Mouse (Mus musculus): ENCODE data around the gene Olah.

The Olah gene

GRCm38 (mm10) chr2:3357887-3358286 is 39.1 kb downstream of the Olah start:
- in situ Hi-C loops (cut with MboI; ENCODE audit: low pct_unique_long_range_greater_than_20kb in 1 of 2, low sequenced_read_pairs in 2 of 2, unreplicated experiment in 1 of 2), result no loop called here

- in situ Hi-C loops (cut with MboI; ENCODE audit: low pct_unique_long_range_greater_than_20kb in 1 of 2, low sequenced_read_pairs in 2 of 2, unreplicated experiment in 1 of 2), result no loop called here
These were observed 40.7 kb downstream of the Olah start for GRCm38 (mm10) chr2:3356311-3356710.

GRCm38 (mm10) chr2:3355793-3356192 is 41.2 kb downstream of the Olah start:
- in situ Hi-C loops (cut with MboI; ENCODE audit: low pct_unique_long_range_greater_than_20kb in 1 of 2, low sequenced_read_pairs in 2 of 2, unreplicated experiment in 1 of 2), result no loop called here

GRCm38 (mm10) chr2:3353160-3353559 is 43.9 kb downstream of the Olah start:
- in situ Hi-C loops (cut with MboI; ENCODE audit: low pct_unique_long_range_greater_than_20kb in 1 of 2, low sequenced_read_pairs in 2 of 2, unreplicated experiment in 1 of 2), result no loop called here

GRCm38 (mm10) chr2:3348919-3349318 is 48.1 kb downstream of the Olah start:
- in situ Hi-C loops (cut with MboI; ENCODE audit: low pct_unique_long_range_greater_than_20kb in 1 of 2, low sequenced_read_pairs in 2 of 2, unreplicated experiment in 1 of 2), result no loop called here

GRCm38 (mm10) chr2:3348422-3348821 is 48.6 kb downstream of the Olah start:
- in situ Hi-C loops (cut with MboI; ENCODE audit: low pct_unique_long_range_greater_than_20kb in 1 of 2, low sequenced_read_pairs in 2 of 2, unreplicated experiment in 1 of 2), result no loop called here

GRCm38 (mm10) chr2:3335611-3336301 is 61.3 kb downstream of the Olah start, which contains the start of gene Acbd7:
Gene Acbd7, plus strand, starts transcription at chr2:3336168.
- in situ Hi-C loops (cut with MboI; ENCODE audit: low pct_unique_long_range_greater_than_20kb in 1 of 2, low sequenced_read_pairs in 2 of 2, unreplicated experiment in 1 of 2), result no loop called here

GRCm38 (mm10) chr2:3333761-3334160 is 63.2 kb downstream of the Olah start:
- in situ Hi-C loops (cut with MboI; ENCODE audit: low pct_unique_long_range_greater_than_20kb in 1 of 2, low sequenced_read_pairs in 2 of 2, unreplicated experiment in 1 of 2), result no loop called here

- in situ Hi-C loops (cut with MboI; ENCODE audit: low pct_unique_long_range_greater_than_20kb in 1 of 2, low sequenced_read_pairs in 2 of 2, unreplicated experiment in 1 of 2), result no loop called here
These were observed 64.3 kb downstream of the Olah start, which contains the start of gene Rpp38 for GRCm38 (mm10) chr2:3332484-3333242. Gene Rpp38, minus strand, starts transcription at chr2:3332643.

GRCm38 (mm10) chr2:3332056-3332455 is 65.0 kb downstream of the Olah start:
- in situ Hi-C loops (cut with MboI; ENCODE audit: low pct_unique_long_range_greater_than_20kb in 1 of 2, low sequenced_read_pairs in 2 of 2, unreplicated experiment in 1 of 2), result no loop called here

- in situ Hi-C loops (cut with MboI; ENCODE audit: low pct_unique_long_range_greater_than_20kb in 1 of 2, low sequenced_read_pairs in 2 of 2, unreplicated experiment in 1 of 2), result no loop called here
These were observed 65.8 kb downstream of the Olah start for GRCm38 (mm10) chr2:3331071-3331703.

- in situ Hi-C loops (cut with MboI; ENCODE audit: low pct_unique_long_range_greater_than_20kb in 1 of 2, low sequenced_read_pairs in 2 of 2, unreplicated experiment in 1 of 2), result no loop called here
These were observed 69.7 kb downstream of the Olah start for GRCm38 (mm10) chr2:3327351-3327750.

GRCm38 (mm10) chr2:3326547-3326946 is 70.5 kb downstream of the Olah start:
- in situ Hi-C loops (cut with MboI; ENCODE audit: low pct_unique_long_range_greater_than_20kb in 1 of 2, low sequenced_read_pairs in 2 of 2, unreplicated experiment in 1 of 2), result no loop called here

GRCm38 (mm10) chr2:3324381-3325130 is 72.5 kb downstream of the Olah start:
- in situ Hi-C loops (cut with MboI; ENCODE audit: low pct_unique_long_range_greater_than_20kb in 1 of 2, low sequenced_read_pairs in 2 of 2, unreplicated experiment in 1 of 2), result no loop called here

GRCm38 (mm10) chr2:3323132-3323531 is 73.9 kb downstream of the Olah start:
- in situ Hi-C loops (cut with MboI; ENCODE audit: low pct_unique_long_range_greater_than_20kb in 1 of 2, low sequenced_read_pairs in 2 of 2, unreplicated experiment in 1 of 2), result no loop called here

GRCm38 (mm10) chr2:3305426-3306025 is 91.5 kb downstream of the Olah start:
- in situ Hi-C loops (cut with MboI; ENCODE audit: low pct_unique_long_range_greater_than_20kb in 1 of 2, low sequenced_read_pairs in 2 of 2, unreplicated experiment in 1 of 2), result no loop called here

GRCm38 (mm10) chr2:3295826-3296225 is 101.2 kb downstream of the Olah start:
- in situ Hi-C loops (cut with MboI; ENCODE audit: low pct_unique_long_range_greater_than_20kb in 1 of 2, low sequenced_read_pairs in 2 of 2, unreplicated experiment in 1 of 2), result no loop called here

GRCm38 (mm10) chr2:3292170-3292569 is 104.8 kb downstream of the Olah start:
- in situ Hi-C loops (cut with MboI; ENCODE audit: low pct_unique_long_range_greater_than_20kb in 1 of 2, low sequenced_read_pairs in 2 of 2, unreplicated experiment in 1 of 2), result no loop called here

Data from mouse embryonic stem cell (cell line).